Mouse (Mus musculus): ENCODE data around the gene Slc47a2. TPM values are rescaled to one million over a fixed set of nuclear protein-coding genes. Genes with fewer than 3 reads are reported as not detected.

The Slc47a2 gene
- polyA plus RNA-seq, 1 experiment from 2014 or later: not detected

DNA sequence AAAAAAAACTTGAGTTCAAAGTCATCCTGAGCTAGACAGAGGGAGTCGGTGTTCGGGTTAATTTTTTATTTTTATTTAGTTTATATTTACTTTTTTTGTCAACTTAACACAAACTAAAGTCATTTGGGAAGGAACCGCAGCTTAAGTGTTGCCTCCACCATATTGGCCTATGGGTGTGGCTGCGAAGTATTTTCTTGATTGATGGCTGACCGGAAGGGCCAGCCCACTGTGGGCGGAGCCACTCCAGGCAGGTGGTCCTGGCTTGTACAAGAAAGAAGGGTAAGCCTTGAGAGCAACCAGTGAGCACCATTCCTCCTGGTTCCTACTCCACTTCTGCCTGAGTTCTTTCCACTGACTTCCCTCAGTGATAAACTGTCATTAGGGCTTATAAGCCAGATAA is 21.4 kb upstream of the Slc47a2 start:
- Histone ChIP-seq H3K9me3 (no peaks in the 10 kb centered on the region), H3K36me3 (no peaks in the 10 kb centered on the region), H3K27ac (no peak overlapping the region), H3K4me3 (replicated peaks) (no peak overlapping the region), H3K9ac (no peak overlapping the region), H3K4me2 (no peak overlapping the region), H3K4me1 (no peaks in the 10 kb centered on the region; the same call in 1 of the 2 replicates), H3K27me3 (replicated peaks) (no peaks in the 10 kb centered on the region)
- 82% methylated on average over 6 of the region's 6 CpGs for WGBS
- ATAC-seq (ENCODE audit: insufficient read depth, low FRiP score, low read depth): no peak

- H3K27ac ChIP-seq: no peak overlapping the region
- WGBS: 85% methylated on average over 11 of the region's 11 CpGs
Observed at GRCm38 (mm10) chr11:61361515-61362190, 19.0 kb upstream of the Slc47a2 start.

GRCm38 (mm10) chr11:61356600-61356999 is 13.9 kb upstream of the Slc47a2 start:
- H3K4me3 ChIP-seq (replicated peaks): no peak overlapping the region
- no peak overlapping the region for H3K27ac ChIP-seq
- 67% methylated on average over 9 of the region's 9 CpGs for WGBS
- no peaks in the 10 kb centered on the region for H3K9me3 ChIP-seq
- no peaks in the 10 kb centered on the region for H3K4me1 ChIP-seq
- ATAC-seq (ENCODE audit: insufficient read depth, low FRiP score, low read depth): no peak
- no peaks in the 10 kb centered on the region for H3K27me3 ChIP-seq (replicated peaks)
- H3K4me2 ChIP-seq: no peak overlapping the region
- H3K36me3 ChIP-seq: no peaks in the 10 kb centered on the region
- no peak overlapping the region for H3K9ac ChIP-seq

More at GRCm38 (mm10) chr11:61361515-61362190, 19.0 kb upstream of the Slc47a2 start:
- H3K9ac ChIP-seq: no peak overlapping the region
- no peaks in the 10 kb centered on the region for H3K27me3 ChIP-seq (replicated peaks)
- no peaks in the 10 kb centered on the region for H3K9me3 ChIP-seq
- no peak overlapping the region for H3K4me2 ChIP-seq
- no peak for ATAC-seq (ENCODE audit: insufficient read depth, low FRiP score, low read depth)
- no peaks in the 10 kb centered on the region; the same call in 1 of the 2 replicates for H3K4me1 ChIP-seq
- H3K36me3 ChIP-seq: no peaks in the 10 kb centered on the region
- H3K4me3 ChIP-seq (replicated peaks): no peak overlapping the region

GRCm38 (mm10) chr11:61356111-61356510 is 13.5 kb upstream of the Slc47a2 start:
- H3K27ac ChIP-seq: no peak overlapping the region
- H3K27me3 ChIP-seq (replicated peaks): no peaks in the 10 kb centered on the region
- H3K4me2 ChIP-seq: no peak overlapping the region
- 70% methylated on average over 6 of the region's 6 CpGs for WGBS
- H3K9ac ChIP-seq: no peak overlapping the region
- ATAC-seq (ENCODE audit: insufficient read depth, low FRiP score, low read depth): no peak
- no peaks in the 10 kb centered on the region for H3K9me3 ChIP-seq
- no peak overlapping the region for H3K4me3 ChIP-seq (replicated peaks)
- H3K36me3 ChIP-seq: no peaks in the 10 kb centered on the region
- H3K4me1 ChIP-seq: no peaks in the 10 kb centered on the region

GRCm38 (mm10) chr11:61355351-61355750 is 12.7 kb upstream of the Slc47a2 start:
- 86% methylated on average over 5 of the region's 5 CpGs for WGBS
- ATAC-seq (ENCODE audit: insufficient read depth, low FRiP score, low read depth): no peak
- no peak overlapping the region for H3K4me3 ChIP-seq (replicated peaks)
- H3K27me3 ChIP-seq (replicated peaks): no peaks in the 10 kb centered on the region
- H3K27ac ChIP-seq: no peak overlapping the region
- H3K4me1 ChIP-seq: no peaks in the 10 kb centered on the region
- no peaks in the 10 kb centered on the region for H3K9me3 ChIP-seq
- H3K36me3 ChIP-seq: no peaks in the 10 kb centered on the region
- no peak overlapping the region for H3K9ac ChIP-seq
- no peak overlapping the region for H3K4me2 ChIP-seq

DNA sequence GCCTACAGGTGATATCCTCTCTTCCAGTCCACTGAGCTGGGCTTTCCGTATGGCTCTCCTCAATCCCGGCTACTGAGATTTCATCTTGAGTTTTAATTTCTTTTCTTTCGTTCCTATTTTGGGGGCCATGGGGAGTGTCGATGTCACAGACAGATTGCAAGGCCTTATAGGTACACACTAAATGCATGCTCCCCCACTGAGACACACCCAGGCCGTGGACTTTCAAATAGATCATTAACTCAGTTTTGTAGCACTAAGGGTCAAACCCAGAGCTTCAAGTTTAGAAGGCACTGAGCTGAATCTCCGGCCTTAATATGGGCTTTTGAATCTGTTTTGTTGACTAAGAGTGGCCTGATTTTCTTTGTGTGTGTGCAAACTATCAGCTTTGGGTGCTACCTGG is 11.7 kb upstream of the Slc47a2 start:
- no peaks in the 10 kb centered on the region for H3K4me1 ChIP-seq
- WGBS: 69% methylated on average over 6 of the region's 6 CpGs
- H3K27ac ChIP-seq: no peak overlapping the region
- ATAC-seq (ENCODE audit: insufficient read depth, low FRiP score, low read depth): no peak
- no peaks in the 10 kb centered on the region for H3K36me3 ChIP-seq
- H3K27me3 ChIP-seq (replicated peaks): no peaks in the 10 kb centered on the region
- no peak overlapping the region for H3K4me2 ChIP-seq
- H3K9me3 ChIP-seq: no peaks in the 10 kb centered on the region
- no peak overlapping the region for H3K9ac ChIP-seq
- H3K4me3 ChIP-seq (replicated peaks): no peak overlapping the region

DNA sequence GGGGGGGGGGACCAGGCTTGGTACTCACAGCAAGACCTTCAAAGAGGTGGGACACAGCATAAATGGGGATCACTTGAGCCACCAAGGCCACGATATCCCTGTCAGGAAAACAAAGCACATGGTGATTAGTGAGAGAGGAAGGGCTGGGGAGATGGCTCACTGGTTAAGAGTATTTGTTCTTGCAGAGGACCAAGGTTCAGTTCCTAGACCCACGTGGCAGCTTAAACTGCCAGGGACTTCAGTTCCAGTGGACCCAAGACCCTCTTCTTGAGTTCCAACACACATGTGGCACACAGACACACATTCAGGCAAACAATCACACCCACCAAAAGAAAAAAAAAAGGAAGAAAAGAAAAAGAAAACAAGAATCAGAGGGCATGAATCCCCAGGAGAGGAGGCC is 10.4 kb upstream of the Slc47a2 start:
- H3K27me3 ChIP-seq (replicated peaks): no peaks in the 10 kb centered on the region
- H3K9ac ChIP-seq: no peak overlapping the region
- 57% methylated on average over 2 of the region's 2 CpGs for whole genome bisulfite sequencing
- no peak overlapping the region for H3K4me2 ChIP-seq
- H3K27ac ChIP-seq: no peak overlapping the region
- no peaks in the 10 kb centered on the region for H3K4me1 ChIP-seq
- no peak for ATAC-seq (ENCODE audit: insufficient read depth, low FRiP score, low read depth)
- no peaks in the 10 kb centered on the region for H3K36me3 ChIP-seq
- no peaks in the 10 kb centered on the region for H3K9me3 ChIP-seq
- no peak overlapping the region for H3K4me3 ChIP-seq (replicated peaks)

GRCm38 (mm10) chr11:61352138-61352651 is 9.5 kb upstream of the Slc47a2 start:
- H3K36me3 ChIP-seq: no peaks in the 10 kb centered on the region
- no peak overlapping the region for H3K4me3 ChIP-seq (replicated peaks)
- no peaks in the 10 kb centered on the region for H3K4me1 ChIP-seq
- H3K4me2 ChIP-seq: no peak overlapping the region
- WGBS: 62% methylated on average over 9 of the region's 9 CpGs
- no peak overlapping the region for H3K9ac ChIP-seq
- 0 out of 2 replicates have a peak, but pooled peaks have one; percentile 35 for ATAC-seq (ENCODE audit: insufficient read depth, low FRiP score, low read depth)
- no peaks in the 10 kb centered on the region for H3K9me3 ChIP-seq
- H3K27ac ChIP-seq: no peak overlapping the region
- H3K27me3 ChIP-seq (replicated peaks): no peaks in the 10 kb centered on the region

DNA sequence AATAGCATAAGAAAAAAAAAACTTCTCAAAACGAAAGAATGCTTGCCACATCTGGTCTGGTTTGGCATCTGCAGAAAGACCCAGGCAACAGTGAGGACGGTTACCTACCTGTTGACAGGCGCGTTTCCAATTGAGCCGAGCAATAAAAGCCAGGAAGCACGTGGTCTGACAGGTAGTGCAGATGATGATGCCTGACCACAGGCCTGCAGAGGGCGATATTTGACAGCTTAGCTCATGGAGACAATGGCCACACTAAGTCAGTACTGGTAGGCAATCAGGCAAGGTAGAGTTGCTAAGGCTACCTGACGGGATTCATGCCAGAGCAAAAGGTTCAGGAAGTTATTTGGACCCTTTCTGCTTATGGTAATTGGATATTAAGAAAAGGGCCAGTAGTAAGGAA is 6.7 kb upstream of the Slc47a2 start:
- no peak overlapping the region for H3K4me3 ChIP-seq (replicated peaks)
- 0 out of 2 replicates have a peak, but pooled peaks have one; percentile 43 for ATAC-seq (ENCODE audit: insufficient read depth, low FRiP score, low read depth)
- no peaks in the 10 kb centered on the region for H3K9me3 ChIP-seq
- no peaks in the 10 kb centered on the region for H3K4me1 ChIP-seq
- H3K36me3 ChIP-seq: no peaks in the 10 kb centered on the region
- 11% methylated on average over 8 of the region's 8 CpGs for WGBS
- no peak overlapping the region for H3K4me2 ChIP-seq
- H3K27ac ChIP-seq: no peak overlapping the region
- peaks cover 3% of the 10 kb centered on the region; the same call in 1 of the 2 replicates for H3K27me3 ChIP-seq (replicated peaks)
- H3K9ac ChIP-seq: no peak overlapping the region

- Histone ChIP-seq H3K9ac (no peak overlapping the region), H3K9me3 (no peaks in the 10 kb centered on the region), H3K4me2 (no peak overlapping the region), H3K27me3 (replicated peaks) (peaks cover 27% of the 10 kb centered on the region), H3K4me3 (replicated peaks) (no peak overlapping the region), H3K27ac (no peak overlapping the region), H3K4me1 (0 out of 2 replicates have a peak, but pooled peaks cover 8% of the 10 kb centered on the region), H3K36me3 (no peaks in the 10 kb centered on the region)
- 62% methylated on average over 8 of the region's 8 CpGs for WGBS
- ATAC-seq (ENCODE audit: insufficient read depth, low FRiP score, low read depth): no peak
Observed at GRCm38 (mm10) chr11:61346133-61346532, 3.5 kb upstream of the Slc47a2 start.

DNA sequence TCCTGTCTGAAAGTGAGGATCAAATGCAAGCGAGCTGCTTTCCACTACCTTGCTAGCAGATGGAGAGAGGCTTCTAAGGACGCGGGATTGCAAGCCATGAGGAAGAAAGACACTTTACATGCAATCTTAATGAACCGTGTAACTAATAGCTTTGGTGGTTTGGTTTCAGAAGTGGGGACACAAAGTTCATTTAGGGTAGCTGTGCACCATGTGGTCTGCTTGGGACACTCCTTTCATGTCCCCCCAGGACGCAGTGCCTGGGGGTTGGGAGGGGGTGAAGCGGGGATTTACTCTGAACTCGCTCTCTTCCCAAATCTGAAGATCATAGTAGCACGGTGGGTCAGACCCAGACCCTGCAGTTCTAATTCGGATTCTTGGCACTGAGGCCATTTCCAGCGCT is 689 bp downstream of the Slc47a2 start:
- WGBS: 19% methylated on average over 10 of the region's 10 CpGs
- Histone ChIP-seq H3K4me1 (0 out of 2 replicates have a peak, but pooled peaks cover 8% of the 10 kb centered on the region), H3K4me3 (replicated peaks) (peak overlapping the region; percentile 35), H3K9me3 (no peaks in the 10 kb centered on the region), H3K4me2 (peak overlapping the region; percentile 84), H3K36me3 (no peaks in the 10 kb centered on the region), H3K27ac (no peak overlapping the region), H3K9ac (no peak overlapping the region), H3K27me3 (replicated peaks) (peaks cover 27% of the 10 kb centered on the region)
- no peak for ATAC-seq (ENCODE audit: insufficient read depth, low FRiP score, low read depth)

DNA sequence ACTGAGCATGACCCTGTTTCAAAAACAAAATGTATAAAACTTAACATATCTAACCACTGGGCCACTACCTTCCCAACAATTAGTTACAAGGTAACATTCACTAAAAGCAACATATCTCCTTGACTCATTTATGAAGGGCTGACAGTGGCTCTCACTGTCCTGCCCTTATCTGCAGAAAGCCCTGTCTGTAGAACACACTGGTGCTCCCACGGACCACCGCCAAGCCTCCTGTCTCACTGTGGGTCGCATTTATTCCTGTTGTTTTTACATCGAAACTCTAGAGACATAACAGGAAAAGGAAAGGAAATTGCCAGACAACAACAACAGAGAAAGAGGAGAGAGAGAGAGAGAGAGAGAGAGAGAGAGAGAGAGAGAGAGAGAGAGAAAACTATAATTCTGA is 1.4 kb downstream of the Slc47a2 start:
- 85% methylated on average over 4 of the region's 4 CpGs for WGBS

More for the DNA sequence above, 1.4 kb downstream of the Slc47a2 start:
- no peak overlapping the region for H3K4me2 ChIP-seq
- ATAC-seq (ENCODE audit: insufficient read depth, low FRiP score, low read depth): no peak
- H3K9ac ChIP-seq: no peak overlapping the region
- H3K4me1 ChIP-seq: 0 out of 2 replicates have a peak, but pooled peaks cover 8% of the 10 kb centered on the region
- H3K27ac ChIP-seq: no peak overlapping the region
- H3K4me3 ChIP-seq (replicated peaks): no peak overlapping the region
- H3K27me3 ChIP-seq (replicated peaks): peaks cover 27% of the 10 kb centered on the region
- H3K9me3 ChIP-seq: no peaks in the 10 kb centered on the region
- no peaks in the 10 kb centered on the region for H3K36me3 ChIP-seq
